28 mouse cellular contexts compared by ENCODE assay signal in the genomic region with DNA sequence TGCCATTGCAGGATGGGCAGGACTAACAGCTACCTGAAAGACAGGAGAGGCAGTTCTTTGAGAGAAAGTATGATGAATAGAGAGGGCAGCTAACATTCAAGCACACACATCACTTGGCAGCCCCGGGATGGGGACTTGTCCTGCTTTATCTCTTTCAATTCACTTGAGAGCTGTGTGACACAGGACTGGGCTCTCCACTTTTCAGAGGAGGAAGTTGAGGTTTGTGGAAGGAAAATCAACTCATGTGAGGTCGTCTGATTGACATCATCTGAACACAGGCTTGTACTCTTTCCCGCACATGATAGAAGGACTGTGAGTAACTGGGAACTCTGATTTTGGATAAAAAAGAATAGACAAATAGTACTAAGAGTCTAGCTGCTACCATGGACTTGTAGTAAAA. TPM values are rescaled to one million over a fixed set of nuclear protein-coding genes. Genes with fewer than 3 reads are reported as not detected.
DNase-seq lines count a peak whose midpoint lies in the region; ATAC-seq and TF ChIP-seq lines count a peak whose summit lies in the region.
"Had no signal": no experiment of that assay in that cellular context is flagged by ENCODE, and none has a peak within 500 bp of the region (broad histone marks: within the 10 kb centered on the region; RNA-seq: fewer than 3 reads in every experiment).

No protein-coding gene starts in this region.

- no peak for TF ChIP-seq EP300 in CH12.LX (IDR thresholded peaks at IDR 0.05; ENCODE audit: low read length)

- DNase-seq in lung, postnatal 36 days, result peak; percentile 13
- DNase-seq in lung, postnatal 14 days, result no peak
- peak; percentile 10 for DNase-seq in CH12.LX (ENCODE audit: extremely low read depth)
- no peak for DNase-seq in left cerebral cortex, postnatal 10 days (ENCODE audit: extremely low spot score in 1 of 2, low spot score in 2 of 2)
- DNase-seq: adrenal gland, adult 8-10 months; adrenal gland, postnatal 14 days; adrenal gland, postnatal 36 days; B cell, adult 2 months; cerebellum, adult 11 months; cerebellum, adult 18-20 months; cerebellum, adult 8-10 months; cerebellum, adult 9-11 months; cerebellum, postnatal 14 days; cerebellum, postnatal 36 days had no signal

- dilution Hi-C loops in CH12.LX (cut with MboI; ENCODE audit: extremely low pct_ligation_motif_present, extremely low pct_unique_long_range_greater_than_20kb, low sequenced_read_pairs), result no loop called here

- H3K9ac ChIP-seq in CH12.LX (ENCODE audit: insufficient read depth, low read depth), result no peak overlapping the region
- no peak overlapping the region for H3K9ac ChIP-seq in neural tube, embryonic 15.5 days (replicated peaks)
- H3K9ac ChIP-seq: embryonic facial prominence, embryonic 12.5 days; forebrain, embryonic 12.5 days had no signal

- TF ChIP-seq CTCF in CH12.LX (conservative IDR thresholded peaks at IDR 0.05 in 1 of 2, IDR thresholded peaks at IDR 0.05 in 1 of 2; ENCODE audit: low read depth in 2 of 2, low read length in 2 of 2), result no peak
- TF ChIP-seq CTCF in bone marrow macrophage, adult 2 months (IDR thresholded peaks at IDR 0.05; ENCODE audit: low read depth, low read length), result no peak

- no peak for TF ChIP-seq POLR2A in CH12.LX (IDR thresholded peaks at IDR 0.05; ENCODE audit: low read depth, low read length)
- TF ChIP-seq POLR2A in bone marrow macrophage, adult 2 months (IDR thresholded peaks at IDR 0.05; ENCODE audit: borderline replicate concordance, low read depth, low read length), result no peak

- ATAC-seq in megakaryocyte progenitor cell, adult 5-6 weeks (replicated peaks; ENCODE audit: poor library complexity), result peak; percentile 42; the same call in 1 of the 2 replicates
- no peak for ATAC-seq in erythroblast, adult 5-6 weeks (replicated peaks; ENCODE audit: low FRiP score, poor library complexity, severe bottlenecking)
- no peak for ATAC-seq in neural tube, embryonic 15.5 days (ENCODE audit: low FRiP score)
- ATAC-seq: activated CD4-positive, CD25-positive, alpha-beta regulatory T cell, adult 4 months; CD4-positive, CD25-positive, alpha-beta regulatory T cell, adult 4 months; forebrain, embryonic 14.5 days; forebrain, embryonic 16.5 days; Patski had no signal

- intact Hi-C loops in left cerebral cortex, postnatal 10 days (cut with DNase I), result no loop called here

- WGBS in neural tube, embryonic 15.5 days, result 80% methylated on average over 3 of the region's 3 CpGs

- H3K36me3 ChIP-seq in CH12.LX (replicated peaks in 1 of 2; ENCODE audit: control insufficient read depth in 1 of 2, insufficient read depth in 1 of 2, low read length in 1 of 2), result no peaks in the 10 kb centered on the region
- H3K36me3 ChIP-seq in neural tube, embryonic 15.5 days, result no peaks in the 10 kb centered on the region
- H3K36me3 ChIP-seq: embryonic facial prominence, embryonic 10.5 days; embryonic facial prominence, embryonic 12.5 days; forebrain, embryonic 10.5 days; forebrain, embryonic 12.5 days had no signal

- no peak overlapping the region for H3K27ac ChIP-seq in CH12.LX (ENCODE audit: insufficient read depth, low read depth)
- H3K27ac ChIP-seq in bone marrow macrophage, adult 2 months (ENCODE audit: insufficient read depth, low read depth, low read length), result peak overlapping the region; percentile 30; the same call in 1 of the 2 replicates
- H3K27ac ChIP-seq in neural tube, embryonic 15.5 days (replicated peaks), result no peak overlapping the region
- H3K27ac ChIP-seq: embryonic facial prominence, embryonic 10.5 days; embryonic facial prominence, embryonic 12.5 days; forebrain, embryonic 10.5 days; forebrain, embryonic 12.5 days had no signal

- H3K27me3 ChIP-seq in CH12.LX (replicated peaks), result no peaks in the 10 kb centered on the region
- H3K27me3 ChIP-seq in neural tube, embryonic 15.5 days (replicated peaks), result no peaks in the 10 kb centered on the region
- H3K27me3 ChIP-seq: embryonic facial prominence, embryonic 12.5 days; forebrain, embryonic 12.5 days had no signal

- no peaks in the 10 kb centered on the region for H3K9me3 ChIP-seq in CH12.LX (replicated peaks; ENCODE audit: low read length)
- no peaks in the 10 kb centered on the region for H3K9me3 ChIP-seq in neural tube, embryonic 15.5 days (replicated peaks)
- H3K9me3 ChIP-seq: embryonic facial prominence, embryonic 10.5 days; embryonic facial prominence, embryonic 12.5 days; forebrain, embryonic 10.5 days; forebrain, embryonic 12.5 days had no signal

- no peak for TF ChIP-seq RAD21 in CH12.LX (IDR thresholded peaks at IDR 0.05; ENCODE audit: low read depth, low read length)

- no peaks in the 10 kb centered on the region for H3K79me2 ChIP-seq in CH12.LX (replicated peaks; ENCODE audit: control insufficient read depth, extremely low read depth, insufficient read depth, poor library complexity, severe bottlenecking)

- no peak overlapping the region for H3K4me2 ChIP-seq in CH12.LX (ENCODE audit: insufficient read depth, low read depth, poor library complexity, severe bottlenecking)
- no peak overlapping the region for H3K4me2 ChIP-seq in neural tube, embryonic 15.5 days
- H3K4me2 ChIP-seq: embryonic facial prominence, embryonic 12.5 days; forebrain, embryonic 12.5 days had no signal

- peaks cover 0 to 4% of the 10 kb centered on the region in 2 experiments; a peak in 2 of 4 replicates for H3K4me1 ChIP-seq in CH12.LX (ENCODE audit: control insufficient read depth in 1 of 2, insufficient read depth in 2 of 2)
- H3K4me1 ChIP-seq in bone marrow macrophage, adult 2 months (ENCODE audit: control insufficient read depth, insufficient read depth, low read length), result peaks cover 30% of the 10 kb centered on the region
- no peaks in the 10 kb centered on the region for H3K4me1 ChIP-seq in neural tube, embryonic 15.5 days
- H3K4me1 ChIP-seq: embryonic facial prominence, embryonic 10.5 days; embryonic facial prominence, embryonic 12.5 days; forebrain, embryonic 10.5 days; forebrain, embryonic 12.5 days had no signal

- H3K4me3 ChIP-seq in CH12.LX (replicated peaks in 1 of 3; ENCODE audit: low read depth in 2 of 3, low read length in 2 of 3, poor library complexity in 1 of 3), result no peak overlapping the region
- H3K4me3 ChIP-seq in bone marrow macrophage, adult 2 months (ENCODE audit: insufficient read depth, low read length), result no peak overlapping the region
- H3K4me3 ChIP-seq in neural tube, embryonic 15.5 days (replicated peaks), result no peak overlapping the region
- H3K4me3 ChIP-seq: embryonic facial prominence, embryonic 10.5 days; embryonic facial prominence, embryonic 12.5 days; erythroblast, embryonic 14.5 days; forebrain, embryonic 10.5 days; forebrain, embryonic 12.5 days had no signal

- in situ Hi-C loops in CH12.LX (cut with MboI; ENCODE audit: low pct_ligation_motif_present, low pct_unique_long_range_greater_than_20kb, low sequenced_read_pairs), result no loop called here

TF ChIP-seq in CH12.LX, 34 proteins besides CTCF, POLR2A, EP300 and RAD21:
- no peak for TF ChIP-seq MAX (IDR thresholded peaks at IDR 0.05; ENCODE audit: low read length)
- no peak for TF ChIP-seq UBTF (IDR thresholded peaks at IDR 0.05; ENCODE audit: low read depth, low read length)
- no peak for TF ChIP-seq USF2 (conservative IDR thresholded peaks at IDR 0.05; ENCODE audit: low read depth, low read length)
- TF ChIP-seq ZC3H11A (IDR thresholded peaks at IDR 0.05; ENCODE audit: low read depth, low read length), result no peak
- no peak for TF ChIP-seq MAZ (IDR thresholded peaks at IDR 0.05; ENCODE audit: low read depth, low read length)
- no peak for TF ChIP-seq JUND (conservative IDR thresholded peaks at IDR 0.05; ENCODE audit: low read depth, low read length)
- TF ChIP-seq ZNF384 (IDR thresholded peaks at IDR 0.05; ENCODE audit: low read depth, low read length), result no peak
- TF ChIP-seq CHD1 (IDR thresholded peaks at IDR 0.05; ENCODE audit: low read depth, low read length), result no peak
- TF ChIP-seq ELF1 (IDR thresholded peaks at IDR 0.05; ENCODE audit: low read depth, low read length), result no peak
- no peak for TF ChIP-seq MXI1 (IDR thresholded peaks at IDR 0.05; ENCODE audit: low read depth, low read length)
- TF ChIP-seq GABPA (IDR thresholded peaks at IDR 0.05; ENCODE audit: insufficient replicate concordance, low read depth, low read length), result no peak

RNA-seq across cellular contexts. Expression of gene Yae1d1, which starts 23.5 kb away (rescaled TPM):
- total RNA-seq in CH12.LX (2012; rRNA removed) (26.0 and 32.9 TPM in 2 replicates), CH12.LX (2014; rRNA removed) (54.3 and 63.0 TPM in 2 replicates)
- polyA plus RNA-seq in CH12.LX (2012; ENCODE audit: insufficient read length, low read depth), result 18.7 and 21.1 TPM in 2 replicates
- polyA plus RNA-seq in bone marrow macrophage, adult 2 months (2012; ENCODE audit: insufficient read depth, insufficient read length, missing spikeins), result 15.7 and 18.3 TPM in 2 replicates
- 10.8 and 16.0 TPM in 2 replicates for total RNA-seq in megakaryocyte progenitor cell, adult 5-6 weeks (2015)
- total RNA-seq in megakaryocyte progenitor cell, adult 5-6 weeks (2017), result 7.7 and 18.9 TPM in 2 replicates
- 0.77 and 1.9 TPM in 2 replicates for total RNA-seq in erythroblast, adult 5-6 weeks (2015; ENCODE audit: low replicate concordance)
- total RNA-seq in erythroblast, adult 5-6 weeks (2017; ENCODE audit: low replicate concordance), result 0.68 and 1.7 TPM in 2 replicates
- total RNA-seq in left cerebral cortex, postnatal 10 days (2021), result 10 to 100 TPM; 30.6 to 32.5 TPM
- 78.4 and 80.5 TPM in 2 replicates for polyA plus RNA-seq in neural tube, embryonic 15.5 days (2015; fragmentation: Nextera tagmentation; extraction: Ambion mirVana)

Comparison
In these comparisons a context has a peak if more than half of its experiments do, and no peak if none do; other contexts are left out.
1. DNase-seq: peak in lung, postnatal 36 days (single experiment) and CH12.LX (single experiment); none in lung, postnatal 14 days (single experiment) and left cerebral cortex, postnatal 10 days (0 of 2).